Mouse (Mus musculus): ENCODE measurements around the gene Adarb2. TPM values are rescaled to one million over a fixed set of nuclear protein-coding genes. Genes with fewer than 3 reads are reported as not detected.
A peak's percentile ranks its signal among the peaks of the same experiment; 100 is the strongest.

The Adarb2 gene
- polyA plus RNA-seq, 1 experiment from 2014 or later, result 1.8 TPM

GRCm38 (mm10) chr13:8784308-8785061 is 581.8 kb downstream of the Adarb2 start:
- Histone ChIP-seq H3K4me2 (peak overlapping the region; percentile 46), H3K4me1 (peaks cover 4% of the 10 kb centered on the region; the same call in 1 of the 2 replicates), H3K4me3 (no peak overlapping the region), H3K27me3 (no peaks in the 10 kb centered on the region), H3K9me3 (no peaks in the 10 kb centered on the region), H3K27ac (no peak overlapping the region), H3K36me3 (no peaks in the 10 kb centered on the region), H3K9ac (no peak overlapping the region)
- WGBS, result 71% methylated on average over 14 of the region's 14 CpGs
- no peak for ATAC-seq (ENCODE audit: insufficient number of reproducible peaks, insufficient read depth, low FRiP score, low TSS enrichment, low read depth)

DNA sequence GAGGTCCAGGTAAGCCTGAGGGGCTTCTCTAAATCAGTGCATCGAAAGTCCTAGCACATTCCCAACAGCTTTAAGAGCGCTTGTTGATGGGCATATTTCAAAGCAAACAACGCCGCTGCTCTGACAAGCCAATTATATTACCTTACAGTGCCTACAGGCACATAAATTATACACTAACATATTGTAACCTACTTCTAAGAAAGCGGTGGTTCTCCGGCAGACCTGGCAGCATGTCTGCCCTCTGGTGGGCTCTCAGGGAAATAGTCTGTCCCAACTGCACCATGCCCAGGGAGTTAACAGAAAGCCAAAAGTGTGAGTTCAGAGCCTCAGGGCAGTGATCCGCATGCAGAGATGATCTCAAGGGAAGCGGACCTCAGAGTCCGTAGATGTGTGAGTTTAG is 582.5 kb downstream of the Adarb2 start:
- peak overlapping the region; percentile 46 for H3K4me2 ChIP-seq
- 0 out of 2 replicates have a peak, but pooled peaks have one; percentile 69 for ATAC-seq (ENCODE audit: insufficient number of reproducible peaks, insufficient read depth, low FRiP score, low TSS enrichment, low read depth)
- H3K27me3 ChIP-seq, result no peaks in the 10 kb centered on the region
- no peaks in the 10 kb centered on the region for H3K36me3 ChIP-seq
- no peak overlapping the region for H3K9ac ChIP-seq
- H3K4me1 ChIP-seq, result peaks cover 4% of the 10 kb centered on the region; the same call in 1 of the 2 replicates
- WGBS, result 26% methylated on average over 9 of the region's 9 CpGs
- no peak overlapping the region for H3K27ac ChIP-seq
- H3K4me3 ChIP-seq, result no peak overlapping the region
- H3K9me3 ChIP-seq, result no peaks in the 10 kb centered on the region

- Histone ChIP-seq H3K9me3 (no peaks in the 10 kb centered on the region), H3K27me3 (no peaks in the 10 kb centered on the region), H3K4me1 (no peaks in the 10 kb centered on the region), H3K4me3 (no peak overlapping the region), H3K4me2 (no peak overlapping the region), H3K27ac (no peak overlapping the region), H3K9ac (no peak overlapping the region), H3K36me3 (no peaks in the 10 kb centered on the region)
- ATAC-seq (ENCODE audit: insufficient number of reproducible peaks, insufficient read depth, low FRiP score, low TSS enrichment, low read depth), result no peak
- WGBS, result 81% methylated on average over 8 of the region's 8 CpGs
Observed at GRCm38 (mm10) chr13:8793217-8793616, 590.6 kb downstream of the Adarb2 start.

- WGBS, result 80% methylated on average over 6 of the region's 6 CpGs
- Histone ChIP-seq H3K9ac (no peak overlapping the region), H3K9me3 (no peaks in the 10 kb centered on the region), H3K36me3 (peaks cover 18% of the 10 kb centered on the region), H3K4me3 (no peak overlapping the region), H3K27me3 (no peaks in the 10 kb centered on the region), H3K27ac (no peak overlapping the region), H3K4me2 (no peak overlapping the region), H3K4me1 (no peaks in the 10 kb centered on the region)
- ATAC-seq (ENCODE audit: insufficient number of reproducible peaks, insufficient read depth, low FRiP score, low TSS enrichment, low read depth), result no peak
Observed at GRCm38 (mm10) chr13:8800576-8800975, 597.9 kb downstream of the Adarb2 start.

GRCm38 (mm10) chr13:8805931-8806330 is 603.3 kb downstream of the Adarb2 start:
- no peak overlapping the region for H3K9ac ChIP-seq
- H3K27ac ChIP-seq, result no peak overlapping the region
- no peak overlapping the region for H3K4me2 ChIP-seq
- WGBS, result 98% methylated on average over 2 of the region's 2 CpGs
- H3K27me3 ChIP-seq, result no peaks in the 10 kb centered on the region
- H3K9me3 ChIP-seq, result no peaks in the 10 kb centered on the region
- ATAC-seq (ENCODE audit: insufficient number of reproducible peaks, insufficient read depth, low FRiP score, low TSS enrichment, low read depth), result no peak
- no peak overlapping the region for H3K4me3 ChIP-seq
- peaks cover 23% of the 10 kb centered on the region for H3K36me3 ChIP-seq
- no peaks in the 10 kb centered on the region for H3K4me1 ChIP-seq

All from embryonic facial prominence, embryonic 13.5 days (tissue).